Mouse (Mus musculus): ENCODE measurements at regions not wholly inside any gene's neighbourhood (a gene's known extent, or its start where the extent isn't known, plus 50 kb on each side); places are given as distances from the start of the nearest gene placed in this dataset.
"Not testable (repeated sequence)": the region's sequence is repeated elsewhere in the genome, so short reads cannot be mapped to it uniquely, and the experiment has no call there.

DNA sequence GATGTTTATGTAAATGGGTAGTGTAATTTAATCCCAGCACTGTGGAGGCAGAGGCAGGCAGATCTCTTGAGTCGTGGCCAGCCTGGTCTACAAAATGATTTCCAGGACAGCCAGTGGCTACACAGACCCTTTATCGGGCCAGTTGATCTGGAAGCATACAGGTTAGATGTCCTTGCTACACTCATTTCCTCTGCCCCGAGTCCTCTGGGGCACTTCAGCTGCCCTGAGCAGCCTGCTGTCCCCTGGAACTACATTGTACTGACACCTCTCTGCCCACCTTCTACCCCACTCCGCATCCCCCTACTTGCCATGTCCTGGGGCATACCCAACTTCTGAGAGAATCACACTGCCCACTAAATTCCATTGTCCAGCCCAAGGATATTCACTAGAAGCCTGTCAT, 60.6 kb upstream of the Helt start:
- H3K4me1 ChIP-seq (replicated peaks), result no peaks in the 10 kb centered on the region

GRCm38 (mm10) chr8:46357961-46358360, 63.5 kb upstream of the Helt start:
- not testable (repeated sequence) for H3K27me3 ChIP-seq (replicated peaks); H3K9ac ChIP-seq; H3K4me2 ChIP-seq; H3K27ac ChIP-seq (ENCODE audit: poor library complexity, severe bottlenecking); H3K36me3 ChIP-seq; H3K4me1 ChIP-seq (replicated peaks); H3K4me3 ChIP-seq; ATAC-seq (ENCODE audit: insufficient number of reproducible peaks, low FRiP score)
- 84% methylated on average over 9 of the region's 9 CpGs for WGBS
- peaks cover 20% of the 10 kb centered on the region for H3K9me3 ChIP-seq (replicated peaks)

More for the DNA sequence above, 60.6 kb upstream of the Helt start:
- Histone ChIP-seq H3K27me3 (replicated peaks) (no peaks in the 10 kb centered on the region), H3K4me2 (no peak overlapping the region), H3K9ac (no peak overlapping the region), H3K27ac (ENCODE audit: poor library complexity, severe bottlenecking) (no peak overlapping the region), H3K9me3 (replicated peaks) (peaks cover 20% of the 10 kb centered on the region), H3K36me3 (no peaks in the 10 kb centered on the region), H3K4me3 (no peak overlapping the region)
- 81% methylated on average over 4 of the region's 4 CpGs for WGBS
- ATAC-seq (ENCODE audit: insufficient number of reproducible peaks, low FRiP score), result no peak

GRCm38 (mm10) chr8:46362871-46363306, 68.4 kb upstream of the Helt start:
- 71% methylated on average over 2 of the region's 2 CpGs for WGBS
- Histone ChIP-seq H3K27ac (ENCODE audit: poor library complexity, severe bottlenecking) (no peak overlapping the region), H3K9ac (no peak overlapping the region), H3K27me3 (replicated peaks) (no peaks in the 10 kb centered on the region), H3K4me2 (no peak overlapping the region), H3K4me1 (replicated peaks) (no peaks in the 10 kb centered on the region), H3K9me3 (replicated peaks) (0 out of 2 replicates have a peak, but pooled peaks cover 6% of the 10 kb centered on the region), H3K4me3 (no peak overlapping the region), H3K36me3 (no peaks in the 10 kb centered on the region)
- no peak for ATAC-seq (ENCODE audit: insufficient number of reproducible peaks, low FRiP score)

GRCm38 (mm10) chr8:46365711-46366110, 71.2 kb upstream of the Helt start:
- H3K27ac ChIP-seq (ENCODE audit: poor library complexity, severe bottlenecking), result no peak overlapping the region
- no peak overlapping the region for H3K9ac ChIP-seq
- H3K4me2 ChIP-seq, result no peak overlapping the region
- no peak for ATAC-seq (ENCODE audit: insufficient number of reproducible peaks, low FRiP score)
- no peaks in the 10 kb centered on the region for H3K9me3 ChIP-seq (replicated peaks)
- no peak overlapping the region for H3K4me3 ChIP-seq
- H3K27me3 ChIP-seq (replicated peaks), result no peaks in the 10 kb centered on the region
- no peaks in the 10 kb centered on the region for H3K36me3 ChIP-seq
- H3K4me1 ChIP-seq (replicated peaks), result no peaks in the 10 kb centered on the region
- 78% methylated on average over 5 of the region's 5 CpGs for WGBS

- no peaks in the 10 kb centered on the region for H3K4me1 ChIP-seq (replicated peaks)
- no peak overlapping the region for H3K4me2 ChIP-seq
- no peak overlapping the region for H3K9ac ChIP-seq
- H3K27ac ChIP-seq (ENCODE audit: poor library complexity, severe bottlenecking), result no peak overlapping the region
- H3K27me3 ChIP-seq (replicated peaks), result no peaks in the 10 kb centered on the region
- no peaks in the 10 kb centered on the region for H3K9me3 ChIP-seq (replicated peaks)
- ATAC-seq (ENCODE audit: insufficient number of reproducible peaks, low FRiP score), result no peak
- H3K36me3 ChIP-seq, result no peaks in the 10 kb centered on the region
- no peak overlapping the region for H3K4me3 ChIP-seq
- 80% methylated on average over 3 of the region's 3 CpGs for WGBS
Measured at GRCm38 (mm10) chr8:46367125-46367524, 72.7 kb upstream of the Helt start.

GRCm38 (mm10) chr8:46374092-46374491, 79.6 kb upstream of the Helt start:
- H3K9me3 ChIP-seq (replicated peaks), result peaks cover 7% of the 10 kb centered on the region; the same call in 1 of the 2 replicates
- 35% methylated on average over 4 of the region's 4 CpGs for WGBS
- no peaks in the 10 kb centered on the region for H3K27me3 ChIP-seq (replicated peaks)
- no peak for ATAC-seq (ENCODE audit: insufficient number of reproducible peaks, low FRiP score)
- no peaks in the 10 kb centered on the region for H3K36me3 ChIP-seq
- no peak overlapping the region for H3K4me2 ChIP-seq
- H3K4me1 ChIP-seq (replicated peaks), result peaks cover 9% of the 10 kb centered on the region; the same call in 1 of the 2 replicates
- H3K4me3 ChIP-seq, result no peak overlapping the region
- H3K9ac ChIP-seq, result no peak overlapping the region
- no peak overlapping the region for H3K27ac ChIP-seq (ENCODE audit: poor library complexity, severe bottlenecking)

DNA sequence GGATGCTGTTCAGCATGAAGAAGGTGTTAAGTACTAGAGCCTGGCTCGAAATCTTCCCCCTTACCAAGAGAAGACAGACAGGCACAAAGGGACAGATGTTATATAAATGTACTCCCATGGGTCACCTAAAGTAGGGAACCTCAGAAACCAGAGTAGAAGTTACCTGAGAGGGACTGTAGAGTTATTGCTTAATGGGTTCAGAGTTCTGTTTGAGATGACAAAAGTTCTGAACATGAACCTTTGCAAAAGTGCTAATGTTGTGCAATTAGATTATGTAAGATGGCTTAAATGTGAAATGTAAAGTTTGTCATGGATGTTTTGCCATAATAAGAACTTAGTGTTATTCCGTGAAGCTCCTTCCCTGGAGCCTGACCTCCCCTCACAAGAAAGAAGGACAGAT, 81.5 kb upstream of the Helt start:
- H3K4me3 ChIP-seq, result no peak overlapping the region
- ATAC-seq (ENCODE audit: insufficient number of reproducible peaks, low FRiP score), result no peak
- no peaks in the 10 kb centered on the region for H3K27me3 ChIP-seq (replicated peaks)
- H3K9me3 ChIP-seq (replicated peaks), result peaks cover 7% of the 10 kb centered on the region; the same call in 1 of the 2 replicates
- H3K4me1 ChIP-seq (replicated peaks), result peaks cover 9% of the 10 kb centered on the region; the same call in 1 of the 2 replicates
- H3K36me3 ChIP-seq, result no peaks in the 10 kb centered on the region
- no peak overlapping the region for H3K27ac ChIP-seq (ENCODE audit: poor library complexity, severe bottlenecking)
- no peak overlapping the region for H3K4me2 ChIP-seq
- no peak overlapping the region for H3K9ac ChIP-seq
- WGBS, result 71% methylated on average over 2 of the region's 2 CpGs

DNA sequence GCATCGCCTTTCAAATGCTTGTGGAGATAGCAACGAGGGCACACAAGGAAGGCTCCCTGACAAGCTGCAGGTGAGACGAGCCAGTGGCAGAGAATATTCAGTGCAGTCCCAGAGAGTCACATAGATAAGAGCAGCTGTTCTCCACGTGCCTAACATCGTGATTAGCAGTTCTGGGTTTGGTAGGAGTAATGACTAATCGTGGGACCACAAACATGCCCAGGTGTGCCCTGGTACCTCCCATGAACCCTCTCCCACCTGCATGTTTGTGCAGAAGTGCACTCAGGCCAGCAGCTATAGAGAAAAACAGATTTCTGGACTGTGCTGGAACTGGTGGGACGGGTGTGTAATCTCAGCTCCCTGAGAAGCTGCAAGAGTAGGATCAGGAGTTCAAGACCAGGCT, 85.9 kb upstream of the Acsl1 start:
- Histone ChIP-seq H3K9me3 (replicated peaks) (no peaks in the 10 kb centered on the region), H3K27ac (ENCODE audit: poor library complexity, severe bottlenecking) (no peak overlapping the region), H3K27me3 (replicated peaks) (no peaks in the 10 kb centered on the region), H3K36me3 (no peaks in the 10 kb centered on the region), H3K4me2 (no peak overlapping the region), H3K4me1 (replicated peaks) (no peaks in the 10 kb centered on the region), H3K4me3 (no peak overlapping the region), H3K9ac (no peak overlapping the region)
- 56% methylated on average over 7 of the region's 7 CpGs for WGBS
- ATAC-seq (ENCODE audit: insufficient number of reproducible peaks, low FRiP score), result no peak

GRCm38 (mm10) chr8:46385806-46386205, 85.0 kb upstream of the Acsl1 start:
- Histone ChIP-seq H3K9ac (no peak overlapping the region), H3K4me3 (no peak overlapping the region), H3K4me1 (replicated peaks) (no peaks in the 10 kb centered on the region), H3K27ac (ENCODE audit: poor library complexity, severe bottlenecking) (no peak overlapping the region), H3K36me3 (no peaks in the 10 kb centered on the region), H3K9me3 (replicated peaks) (no peaks in the 10 kb centered on the region), H3K4me2 (no peak overlapping the region), H3K27me3 (replicated peaks) (no peaks in the 10 kb centered on the region)
- WGBS, result 86% methylated on average over 6 of the region's 6 CpGs
- ATAC-seq (ENCODE audit: insufficient number of reproducible peaks, low FRiP score), result no peak

DNA sequence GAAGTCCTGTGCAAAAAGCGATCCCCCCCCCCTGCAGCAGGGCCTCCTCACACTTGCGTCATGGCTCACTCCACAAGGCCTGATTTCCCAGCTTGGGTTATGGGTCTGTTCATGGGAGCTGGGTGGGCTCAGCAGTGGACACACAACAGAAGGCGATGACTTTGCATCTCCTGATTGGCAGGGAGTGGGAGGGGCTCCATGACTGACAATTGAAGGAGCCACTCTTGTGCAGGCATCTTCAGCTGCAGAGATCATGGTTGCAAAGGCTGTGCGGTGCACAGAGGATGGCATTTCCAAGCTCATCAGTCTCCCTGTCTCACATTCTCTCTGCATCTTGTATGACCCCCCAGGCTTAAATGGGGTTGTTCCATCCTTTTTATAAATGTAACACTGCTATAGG, 84.3 kb upstream of the Acsl1 start:
- 73% methylated on average over 4 of the region's 4 CpGs for WGBS
- no peak for ATAC-seq (ENCODE audit: insufficient number of reproducible peaks, low FRiP score)
- H3K27ac ChIP-seq (ENCODE audit: poor library complexity, severe bottlenecking), result no peak overlapping the region
- no peaks in the 10 kb centered on the region for H3K27me3 ChIP-seq (replicated peaks)
- no peaks in the 10 kb centered on the region for H3K36me3 ChIP-seq
- no peaks in the 10 kb centered on the region for H3K4me1 ChIP-seq (replicated peaks)
- H3K9me3 ChIP-seq (replicated peaks), result no peaks in the 10 kb centered on the region
- H3K9ac ChIP-seq, result no peak overlapping the region
- H3K4me2 ChIP-seq, result no peak overlapping the region
- H3K4me3 ChIP-seq, result no peak overlapping the region

- WGBS, result 80% methylated on average over 5 of the region's 5 CpGs
- ATAC-seq (ENCODE audit: insufficient number of reproducible peaks, low FRiP score), result no peak
- no peak overlapping the region for H3K4me2 ChIP-seq
- H3K9ac ChIP-seq, result no peak overlapping the region
- no peaks in the 10 kb centered on the region for H3K4me1 ChIP-seq (replicated peaks)
- no peaks in the 10 kb centered on the region for H3K36me3 ChIP-seq
- H3K4me3 ChIP-seq, result no peak overlapping the region
- no peaks in the 10 kb centered on the region for H3K9me3 ChIP-seq (replicated peaks)
- H3K27me3 ChIP-seq (replicated peaks), result no peaks in the 10 kb centered on the region
- H3K27ac ChIP-seq (ENCODE audit: poor library complexity, severe bottlenecking), result no peak overlapping the region
Measured at GRCm38 (mm10) chr8:46387037-46387436, 83.8 kb upstream of the Acsl1 start.

- no peaks in the 10 kb centered on the region for H3K4me1 ChIP-seq (replicated peaks)
- no peaks in the 10 kb centered on the region for H3K27me3 ChIP-seq (replicated peaks)
- H3K9me3 ChIP-seq (replicated peaks), result no peaks in the 10 kb centered on the region
- no peak overlapping the region for H3K4me3 ChIP-seq
- no peak overlapping the region for H3K27ac ChIP-seq (ENCODE audit: poor library complexity, severe bottlenecking)
- H3K36me3 ChIP-seq, result no peaks in the 10 kb centered on the region
- H3K9ac ChIP-seq, result no peak overlapping the region
- 60% methylated on average over 3 of the region's 3 CpGs for WGBS
- H3K4me2 ChIP-seq, result no peak overlapping the region
- no peak for ATAC-seq (ENCODE audit: insufficient number of reproducible peaks, low FRiP score)
Measured at GRCm38 (mm10) chr8:46388421-46388820, 82.4 kb upstream of the Acsl1 start.
